Mouse (Mus musculus) cerebellum, adult 2 months (tissue): ENCODE results near the gene Sowahc.

ENCODE experiments used
- CTCF ChIP-seq: fragments of 200-500 bp; IDR thresholded peaks from 2 replicates; pipeline ENCODE4 v1.5.1; 2011; ENCODE audit warnings: low read depth, mild to moderate bottlenecking, control low read depth, low read length, moderate library complexity, borderline replicate concordance; ENCODE audit not compliant: insufficient read depth
- POLR2A ChIP-seq: fragments of 200-500 bp; IDR thresholded peaks from 2 replicates; pipeline ENCODE4 v1.6.1; 2011; ENCODE audit warnings: low read length, control low read depth, borderline replicate concordance; ENCODE audit not compliant: insufficient read depth

DNA sequence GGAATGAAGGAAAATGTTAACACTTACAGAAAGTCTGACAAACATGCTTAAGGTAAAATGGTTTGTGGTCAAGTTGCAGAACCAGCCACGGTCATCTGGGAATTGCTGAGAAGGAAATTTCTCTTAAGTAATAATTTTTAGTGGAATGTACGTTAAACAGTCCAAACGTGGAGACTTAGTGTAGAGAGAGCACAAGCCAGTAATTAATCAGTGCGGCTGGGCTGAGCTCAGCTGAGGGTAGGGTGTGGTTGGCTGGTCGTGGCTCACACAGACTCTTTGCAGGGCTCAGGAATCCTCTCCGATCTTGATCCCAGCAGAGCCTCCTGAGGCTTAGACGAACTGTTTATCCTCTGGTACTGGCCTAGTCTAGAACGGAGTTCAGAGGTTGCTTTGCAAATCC, 30.6 kb downstream of the Sowahc start:
- no peak for TF ChIP-seq POLR2A
- no peak for TF ChIP-seq CTCF
